Mouse (Mus musculus) lung, postnatal 10 days (tissue): ENCODE data around the gene Olfr548-ps1.
"Not testable (repeated sequence)": the region's sequence is repeated elsewhere in the genome, so short reads cannot be mapped to it uniquely, and the experiment has no call there.

ENCODE experiments used
- DNase-seq: peaks from one replicate; pipeline ENCODE4 v3.0.0; 2021

The Olfr548-ps1 gene

DNA sequence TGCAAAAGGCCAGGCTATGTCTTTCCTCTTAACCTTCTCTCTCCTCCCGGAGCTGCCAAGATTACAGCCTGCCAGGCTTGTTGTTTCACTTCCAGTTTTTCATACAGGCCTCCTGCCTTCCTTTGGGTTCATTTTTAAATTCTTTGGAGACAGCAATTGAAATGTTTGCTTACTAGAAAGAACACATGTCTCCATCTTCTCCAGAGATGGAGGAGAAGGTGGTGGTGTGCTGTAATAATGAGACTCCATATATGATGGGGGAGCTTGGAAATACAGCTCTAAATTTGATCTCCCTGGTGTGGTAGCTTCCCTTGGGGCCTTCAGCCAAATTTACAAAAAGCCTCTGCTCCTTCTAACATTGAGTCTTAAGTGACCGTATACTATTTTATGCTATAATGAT is at the start of gene Olfr548-ps1:
Gene Olfr548-ps1 (plus strand): TSS at position 301 of the 400 bp plus-strand sequence.
- no peak for DNase-seq

DNA sequence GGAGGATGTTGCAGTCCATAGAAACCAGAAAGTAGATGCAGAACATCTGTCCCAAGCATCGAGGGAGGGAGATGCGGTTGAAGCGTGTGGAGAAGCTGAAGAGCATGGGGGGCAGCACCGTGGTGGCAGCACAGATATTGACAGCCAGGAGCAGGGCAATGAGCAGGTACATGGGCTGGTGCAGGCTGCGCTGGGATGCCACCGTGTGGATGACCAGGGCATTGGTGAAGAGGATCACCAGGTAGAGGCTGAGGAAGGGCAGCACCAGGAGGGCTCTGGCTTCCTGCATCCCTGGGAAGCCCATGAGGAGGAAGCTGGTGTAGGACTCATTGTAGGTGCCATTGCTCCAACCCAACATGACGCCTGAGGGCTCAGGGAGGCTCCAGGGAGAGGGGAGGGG is 46.3 kb upstream of the Olfr548-ps1 start:
- DNase-seq, result not testable (repeated sequence)

DNA sequence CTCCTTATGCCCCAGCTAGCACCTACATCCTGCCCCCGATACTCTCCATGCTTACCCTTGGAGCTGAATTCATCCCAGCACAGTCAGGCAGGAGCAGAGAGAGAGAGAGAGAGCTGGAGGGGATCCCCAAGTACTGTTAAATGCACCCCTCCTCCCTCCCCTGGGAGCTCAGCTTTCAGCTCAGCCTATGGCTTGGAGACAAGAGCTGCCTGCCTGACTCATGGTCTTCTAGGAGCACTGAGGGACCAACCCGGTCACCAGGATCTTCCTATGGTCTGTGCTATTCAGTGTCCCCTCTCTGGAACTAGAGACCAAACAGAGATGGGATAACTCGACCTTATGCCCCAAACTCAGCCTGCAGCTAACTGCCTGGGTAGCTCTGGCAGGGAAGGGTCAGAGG is 41.2 kb upstream of the Olfr548-ps1 start, which contains the start of gene Olfr545:
Gene Olfr545 (minus strand): TSS at position 101 of the 400 bp plus-strand sequence.
- no peak for DNase-seq

DNA sequence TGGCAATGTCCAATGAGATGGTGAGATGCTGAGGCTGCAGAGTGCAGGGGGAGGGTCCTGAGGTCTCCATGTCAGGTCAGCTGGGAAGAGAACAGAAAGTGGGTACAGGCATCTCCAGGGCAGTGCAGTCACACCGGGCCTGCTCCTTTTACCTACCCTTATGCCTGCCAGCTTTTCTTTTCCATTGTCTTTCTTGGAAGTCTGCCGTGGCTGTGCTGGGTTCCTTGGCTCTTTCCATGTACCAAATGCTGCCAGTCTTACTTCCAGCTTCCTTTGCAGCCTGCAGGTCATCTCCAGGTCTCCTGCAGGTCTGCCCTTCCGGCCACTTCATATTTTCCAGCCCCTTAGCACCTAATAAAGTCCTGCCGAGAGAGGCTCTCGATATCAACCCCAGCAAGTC is 38.7 kb upstream of the Olfr548-ps1 start:
- no peak for DNase-seq

DNA sequence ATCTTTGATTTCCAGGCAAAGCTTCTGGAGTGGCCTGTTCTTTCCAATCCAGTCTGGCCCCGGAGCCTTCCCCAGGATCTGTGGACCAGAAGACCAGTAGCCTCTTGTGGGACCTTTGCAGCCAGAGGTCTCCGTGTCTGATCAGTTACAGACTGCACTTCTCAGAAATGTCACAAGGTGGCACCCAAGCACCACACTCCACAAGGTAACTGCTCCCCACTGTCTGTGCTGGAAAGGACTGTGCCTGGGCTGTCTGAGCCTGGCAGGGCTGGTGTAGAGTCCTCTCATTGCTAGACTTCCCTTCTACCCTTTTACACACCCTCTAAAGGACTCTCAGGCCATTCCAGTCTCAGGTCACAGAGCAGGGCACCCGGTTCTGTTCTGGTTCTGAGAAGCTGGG is 33.8 kb upstream of the Olfr548-ps1 start:
- DNase-seq, result peak; percentile 80

DNA sequence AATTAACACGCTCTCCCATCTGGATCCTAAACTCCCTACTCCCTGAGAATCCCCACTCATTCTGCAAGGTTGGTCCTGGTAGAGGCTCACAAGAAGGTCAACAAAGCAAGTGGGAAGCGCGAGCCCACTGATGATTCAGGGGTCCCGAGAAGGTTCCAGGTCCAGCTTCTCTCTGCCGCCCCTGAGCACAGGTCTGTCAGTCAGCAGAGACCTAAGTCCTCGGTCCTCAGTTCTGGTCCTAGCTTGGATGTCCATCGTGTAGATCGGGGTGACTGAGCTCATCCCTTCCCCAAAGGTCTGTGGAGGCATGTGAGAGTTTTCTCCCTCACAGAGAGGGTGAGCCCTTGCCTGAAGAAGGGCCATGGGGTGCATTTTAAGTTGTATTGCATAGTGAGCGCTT is 32.6 kb upstream of the Olfr548-ps1 start:
- no peak for DNase-seq

DNA sequence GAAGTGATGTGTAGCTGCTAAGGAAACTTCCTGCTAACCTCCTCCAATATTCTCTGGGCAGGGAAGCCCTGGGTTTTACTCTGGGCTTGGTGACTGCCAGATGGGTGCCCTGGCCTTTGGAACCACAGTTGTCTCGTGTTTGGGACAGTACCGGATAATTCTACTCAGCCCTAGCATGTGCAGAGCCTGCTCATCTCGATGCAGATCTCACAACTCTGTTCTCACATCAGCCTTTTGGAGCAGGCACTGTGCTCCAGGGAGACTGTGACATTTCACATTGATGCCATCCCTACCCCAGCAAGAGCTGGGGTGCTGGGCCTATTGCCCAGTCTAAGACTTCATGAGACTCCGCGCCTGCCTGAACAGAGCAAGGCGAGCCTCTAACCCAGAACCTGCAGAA is 32.0 kb upstream of the Olfr548-ps1 start:
- no peak for DNase-seq

DNA sequence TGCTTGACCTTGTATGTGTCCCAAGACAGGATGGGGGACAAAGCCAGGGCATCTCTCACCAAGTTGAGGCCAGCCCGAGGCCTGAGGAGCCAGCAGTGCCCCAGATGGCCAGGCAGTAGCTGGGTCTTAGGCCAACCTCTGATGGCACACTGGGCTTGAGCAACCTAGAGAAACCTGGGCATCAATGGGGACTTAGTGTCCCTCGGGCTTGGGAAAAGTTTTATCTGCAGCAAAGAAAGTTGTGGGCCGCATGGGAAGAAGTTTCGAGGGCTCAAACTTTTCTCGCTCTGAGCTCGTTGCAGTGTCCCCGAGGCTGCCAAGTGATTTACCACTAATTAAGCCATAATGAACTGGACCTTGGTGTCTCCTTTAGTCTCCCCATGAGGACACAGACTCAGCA is 31.0 kb upstream of the Olfr548-ps1 start:
- DNase-seq, result no peak

DNA sequence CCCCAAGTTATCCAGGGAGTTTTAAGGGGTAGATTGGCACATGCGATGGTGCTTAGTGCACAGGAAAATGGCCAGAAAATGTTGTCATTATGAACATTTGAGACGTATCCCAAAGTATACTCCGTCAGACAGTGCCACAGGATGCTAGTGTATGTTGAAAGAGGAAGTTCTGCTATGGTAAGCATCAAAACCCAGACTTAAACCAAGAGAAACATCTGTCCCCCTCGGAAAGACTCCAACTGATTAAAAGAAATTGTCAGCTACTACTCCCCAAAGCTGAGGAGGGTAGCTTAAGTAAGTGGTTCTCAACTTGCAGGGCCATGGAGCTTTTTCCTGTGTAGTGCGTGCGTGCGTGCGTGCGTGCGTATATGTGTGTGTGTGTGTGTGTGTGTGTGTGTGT is 28.8 kb upstream of the Olfr548-ps1 start:
- no peak for DNase-seq

DNA sequence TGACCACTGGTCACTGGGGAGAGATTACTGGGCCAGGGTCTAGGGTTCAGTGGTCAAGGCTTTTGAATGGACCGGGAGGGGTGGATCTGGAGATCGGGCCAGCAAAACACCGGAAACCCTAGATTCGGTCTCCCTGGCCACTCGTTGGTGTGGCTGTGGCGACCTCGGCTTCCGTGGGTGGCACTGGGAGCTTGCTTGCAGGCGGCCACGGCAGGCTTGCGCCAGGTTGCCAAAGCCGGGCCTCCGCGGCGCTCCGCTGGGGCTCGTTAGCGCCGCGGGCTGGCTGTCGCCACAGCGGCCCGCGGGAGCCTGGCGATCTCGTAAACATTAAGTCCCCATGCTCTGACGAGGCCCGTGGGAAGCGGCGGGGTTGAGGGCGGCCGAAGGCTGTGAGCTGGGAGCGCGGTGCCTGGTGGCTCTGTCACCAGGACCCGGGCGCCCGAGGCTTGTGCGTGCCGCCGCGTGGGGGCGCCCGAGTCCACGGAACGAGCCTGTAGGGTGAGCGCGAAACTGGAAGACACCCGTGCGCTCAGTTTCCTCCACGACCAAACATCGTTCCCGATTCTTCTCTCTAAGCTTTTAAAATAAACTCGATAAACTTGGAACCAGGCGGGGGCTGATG is 27.8 kb upstream of the Olfr548-ps1 start:
- DNase-seq, result peak; percentile 90

DNA sequence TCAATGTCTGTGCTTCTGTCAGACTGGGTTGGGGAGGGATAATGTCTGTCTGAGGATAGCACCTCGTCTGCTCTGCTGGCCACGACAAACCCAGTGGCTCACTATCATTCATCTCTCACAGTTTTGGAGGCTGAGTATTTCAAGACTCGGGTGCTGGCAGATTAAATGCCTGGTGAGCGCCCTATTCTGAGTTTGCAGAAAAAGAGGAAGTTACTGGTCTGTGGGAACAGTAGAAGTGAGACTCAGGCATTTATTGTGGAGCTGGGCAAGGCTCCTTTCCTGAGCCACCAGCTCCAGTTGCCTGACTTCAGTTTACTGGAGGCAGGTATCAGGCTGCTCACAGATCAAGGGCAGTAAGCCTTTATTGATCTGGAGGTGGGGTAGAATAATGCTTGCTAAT is 26.6 kb upstream of the Olfr548-ps1 start:
- DNase-seq, result no peak

DNA sequence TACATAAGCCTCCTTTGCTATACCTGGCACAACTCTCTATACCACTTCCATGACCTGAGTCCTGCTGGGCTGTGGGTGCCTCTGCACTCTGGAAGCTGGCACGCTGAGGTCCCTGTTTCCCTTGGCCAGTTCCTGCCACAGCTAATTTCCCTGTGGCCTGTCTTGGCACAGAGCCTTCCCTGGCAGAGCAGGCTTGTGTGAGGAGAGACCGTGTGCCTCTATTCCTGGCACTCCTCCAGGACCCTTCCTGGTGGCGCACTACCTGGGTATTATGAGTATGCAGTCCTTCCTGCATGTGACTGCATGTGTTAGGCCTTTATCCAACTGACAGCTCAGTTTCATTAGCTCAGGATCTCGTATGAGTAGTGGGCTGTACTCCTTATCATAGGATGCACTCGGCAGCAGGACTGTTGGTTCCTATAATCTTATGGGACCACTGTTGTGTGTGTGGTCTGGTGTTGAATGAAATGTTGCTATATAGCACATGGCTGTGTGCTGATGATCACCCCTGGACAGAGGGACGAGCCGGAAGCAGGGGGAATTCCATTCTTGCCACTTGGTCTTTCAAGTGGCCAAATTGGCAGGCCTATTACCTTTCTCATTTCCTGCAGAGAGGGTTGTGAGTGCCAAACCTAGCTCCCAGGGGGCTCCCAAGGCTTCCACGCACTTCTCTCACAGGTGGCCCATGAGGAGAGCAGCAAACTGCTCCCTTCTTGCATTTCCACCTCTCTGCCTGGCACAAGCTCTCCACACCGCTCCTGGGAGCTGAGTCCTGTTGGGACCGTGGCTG is 24.2 kb upstream of the Olfr548-ps1 start:
- peak; percentile 14 for DNase-seq

DNA sequence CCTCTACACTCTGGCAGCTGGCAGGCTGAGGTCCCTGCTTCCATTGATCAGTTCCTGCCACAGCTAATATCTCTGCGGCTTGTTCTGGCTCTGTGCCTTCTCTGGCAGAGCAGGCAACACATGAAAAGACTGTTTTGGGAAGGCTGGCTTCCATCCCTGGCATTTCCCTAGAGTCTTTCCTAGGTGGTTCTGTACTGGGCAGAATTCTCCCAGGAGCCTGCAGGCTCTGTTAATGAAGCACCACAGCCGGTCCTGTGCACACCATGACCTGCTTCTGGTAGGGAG is 23.7 kb upstream of the Olfr548-ps1 start:
- no peak for DNase-seq

DNA sequence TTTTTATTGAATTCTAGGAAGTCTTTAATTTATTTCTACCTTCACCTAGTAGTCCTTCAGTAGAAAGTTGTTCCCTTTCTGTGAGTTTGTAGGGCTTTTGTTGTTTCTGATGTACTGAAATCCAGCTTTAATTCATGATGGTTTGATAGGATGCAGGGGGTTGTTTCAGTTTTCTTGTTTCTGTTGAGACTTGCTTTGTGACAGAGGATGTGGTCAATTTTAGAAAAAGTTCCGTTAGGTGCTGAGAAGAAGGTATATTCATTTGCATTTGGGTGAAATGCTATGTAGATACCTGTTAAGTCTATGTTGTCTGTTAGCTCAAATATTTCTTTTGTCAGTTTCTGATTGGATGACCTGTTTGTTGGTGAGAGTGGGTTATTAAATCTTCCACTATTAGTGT is 11.6 kb upstream of the Olfr548-ps1 start:
- no peak for DNase-seq

DNA sequence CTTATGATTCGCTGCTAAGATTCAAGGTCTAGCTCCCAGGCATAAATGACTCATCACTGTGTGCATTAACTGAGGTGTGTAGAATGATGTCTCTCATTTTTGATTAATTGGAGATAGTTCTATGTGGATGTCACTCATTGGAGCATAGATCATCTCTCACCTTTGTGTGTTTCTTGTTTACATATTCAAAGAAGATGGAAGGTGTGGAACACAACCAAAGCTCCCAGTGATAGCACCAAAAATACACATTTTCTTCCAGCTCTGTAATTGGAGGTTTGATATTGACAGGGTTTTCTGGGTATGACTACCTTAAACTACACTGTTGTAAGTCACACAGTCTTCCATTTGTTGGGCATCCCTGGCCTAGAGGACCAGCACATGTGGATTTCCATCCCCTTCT is 6.2 kb upstream of the Olfr548-ps1 start, which contains the start of gene Olfr547:
Gene Olfr547 (plus strand): TSS at position 301 of the 400 bp plus-strand sequence.
- DNase-seq, result no peak

DNA sequence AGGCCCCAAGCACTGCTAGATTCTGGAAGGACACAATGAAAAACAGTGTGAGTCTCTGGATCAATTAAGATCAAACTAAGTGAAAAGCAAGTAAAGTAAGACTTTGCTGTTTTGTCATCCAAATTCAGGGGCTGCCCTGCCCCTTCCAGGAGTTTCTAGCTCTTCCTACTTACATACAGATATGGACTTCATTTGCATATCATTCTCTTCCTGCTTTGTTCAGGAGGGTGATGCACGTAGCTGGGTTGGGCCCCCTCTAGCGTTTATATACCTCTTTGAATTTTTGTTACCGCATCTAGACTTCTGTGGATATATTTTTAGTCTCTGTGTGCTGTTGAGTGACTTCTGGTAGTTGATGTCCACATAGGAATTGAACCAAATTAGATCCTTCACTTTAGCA is 555 bp downstream of the Olfr548-ps1 start:
- no peak for DNase-seq

DNA sequence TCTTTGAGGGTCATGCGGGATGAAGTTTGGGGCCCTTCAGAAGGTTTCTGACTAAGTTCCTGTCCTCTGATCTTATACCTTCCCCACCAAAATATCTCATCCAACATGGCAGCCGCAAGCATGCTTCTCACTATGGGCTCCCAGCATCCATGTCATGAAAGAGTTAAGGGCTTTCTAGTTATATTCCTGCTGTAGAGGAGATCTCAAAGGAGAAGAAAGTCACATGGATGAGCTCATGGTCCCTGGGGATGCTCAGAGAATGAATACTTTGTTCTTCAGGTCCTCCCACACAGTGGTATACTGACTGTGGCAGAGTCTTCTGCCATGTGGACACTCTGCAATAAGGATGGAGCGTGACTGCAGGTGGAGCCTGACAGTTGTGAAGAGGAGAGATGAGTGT is 8.9 kb downstream of the Olfr548-ps1 start, which contains the start of gene Olfr549:
Gene Olfr549 (plus strand): TSS at position 301 of the 400 bp plus-strand sequence.
- DNase-seq, result no peak

DNA sequence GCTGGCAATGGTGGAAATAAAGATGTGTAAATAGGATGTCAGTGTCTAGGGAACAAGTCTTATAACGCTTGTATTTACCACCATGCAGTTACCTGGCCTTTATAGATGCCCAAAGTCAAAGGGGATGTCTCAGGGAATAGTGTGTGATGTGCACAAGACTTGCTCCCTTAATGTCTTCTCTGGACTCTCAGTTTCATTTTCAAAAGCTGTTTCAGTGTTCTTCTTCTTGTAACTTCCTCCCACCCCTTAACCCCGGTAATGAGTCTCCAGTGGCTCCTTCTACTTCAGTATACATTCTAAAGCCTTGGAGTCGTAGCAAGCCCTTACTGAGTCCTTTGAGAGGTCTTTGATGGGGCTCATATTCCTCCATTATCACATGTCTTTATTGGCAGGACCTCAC is 12.6 kb downstream of the Olfr548-ps1 start:
- DNase-seq, result no peak

DNA sequence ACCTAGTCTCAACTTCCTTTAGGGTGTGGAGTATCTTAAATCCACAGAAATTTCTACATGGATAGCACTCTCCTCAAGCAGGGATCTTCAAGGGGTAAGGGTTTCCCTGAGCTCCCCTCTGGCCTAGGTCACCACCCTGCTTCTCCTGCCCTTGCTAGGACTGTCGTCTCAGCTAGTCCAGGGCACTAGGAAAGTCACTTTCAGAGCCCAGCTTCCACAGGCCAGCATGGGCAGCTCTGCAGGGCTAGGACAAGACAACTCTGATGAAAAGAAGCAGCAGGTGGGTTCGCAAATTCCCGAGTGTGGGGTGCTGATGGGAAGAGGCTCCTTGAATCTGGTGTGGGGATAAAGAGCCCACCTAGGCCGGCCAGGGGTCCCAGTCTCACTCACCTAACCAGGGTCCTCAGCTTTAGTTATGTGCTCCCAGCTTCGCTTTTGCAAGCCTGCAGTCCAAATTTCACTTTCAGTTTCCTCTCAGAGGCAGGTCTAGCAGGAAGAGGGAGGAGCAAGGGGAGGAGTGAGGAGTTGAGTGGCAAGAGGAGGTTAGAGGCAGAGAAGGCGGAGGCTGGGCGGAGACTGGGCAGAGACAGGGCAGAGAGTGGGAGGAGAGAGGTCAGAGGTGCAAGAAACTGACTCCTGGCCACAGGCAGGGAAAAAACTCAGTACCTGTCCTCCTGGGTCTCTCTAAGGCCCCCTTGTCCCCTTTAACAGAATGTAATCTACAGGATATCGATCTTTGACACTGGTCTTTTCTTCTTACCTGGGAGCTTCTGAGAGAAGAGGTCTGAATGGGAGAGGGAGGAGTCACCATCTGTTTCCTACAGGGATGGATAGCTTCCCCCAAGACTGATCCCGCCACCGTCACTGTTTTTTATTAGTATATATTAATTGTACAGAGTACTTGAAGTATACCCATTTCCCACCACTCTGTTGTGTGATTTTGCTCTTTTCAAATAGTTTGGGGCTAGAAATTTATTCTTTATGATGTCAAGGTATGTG is 24.6 kb downstream of the Olfr548-ps1 start, which contains the start of gene Trim21:
Gene Trim21 (minus strand): TSS at position 488 of the 999 bp plus-strand sequence.
- peak; percentile 97 for DNase-seq

DNA sequence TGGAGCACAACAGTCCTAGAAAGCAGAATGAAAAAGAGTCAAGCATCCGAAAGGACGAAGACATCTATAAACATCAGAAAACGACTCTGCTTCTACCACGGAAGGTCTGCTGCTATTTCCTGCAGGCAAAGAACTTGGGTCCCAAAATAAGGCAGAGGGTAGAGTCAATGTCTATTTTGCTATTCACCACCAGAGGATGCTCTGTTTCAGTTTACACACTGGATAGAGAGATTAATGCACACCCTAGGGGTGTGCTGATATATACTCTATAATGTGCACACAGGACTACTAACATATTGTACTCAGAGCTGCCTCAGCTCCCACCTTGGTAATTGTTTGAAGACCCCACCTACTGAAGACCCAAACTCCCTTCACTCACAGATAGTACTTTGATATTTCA is 25.5 kb downstream of the Olfr548-ps1 start:
- DNase-seq, result no peak

DNA sequence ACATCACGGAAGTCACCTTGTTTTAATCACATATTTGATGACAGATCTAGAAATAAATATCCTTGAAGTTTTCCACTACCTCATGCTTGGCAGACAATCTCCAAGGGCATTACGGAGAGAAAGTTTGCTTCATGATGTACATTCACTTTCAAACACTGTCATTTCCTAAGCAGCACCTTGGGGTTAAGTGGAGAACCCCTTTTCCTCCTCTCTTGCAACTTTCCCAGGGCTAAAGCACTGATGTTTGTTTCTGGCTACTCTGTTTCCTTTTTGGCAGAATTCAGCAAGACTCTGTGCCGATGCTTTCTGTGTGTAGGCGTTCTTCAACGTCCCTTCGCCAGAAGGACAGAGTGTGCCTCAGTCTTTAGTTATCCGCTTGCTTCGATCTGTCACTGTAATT is 30.4 kb downstream of the Olfr548-ps1 start, which contains the start of gene Olfr550:
Gene Olfr550 (plus strand): TSS at position 301 of the 400 bp plus-strand sequence.
- DNase-seq, result no peak

DNA sequence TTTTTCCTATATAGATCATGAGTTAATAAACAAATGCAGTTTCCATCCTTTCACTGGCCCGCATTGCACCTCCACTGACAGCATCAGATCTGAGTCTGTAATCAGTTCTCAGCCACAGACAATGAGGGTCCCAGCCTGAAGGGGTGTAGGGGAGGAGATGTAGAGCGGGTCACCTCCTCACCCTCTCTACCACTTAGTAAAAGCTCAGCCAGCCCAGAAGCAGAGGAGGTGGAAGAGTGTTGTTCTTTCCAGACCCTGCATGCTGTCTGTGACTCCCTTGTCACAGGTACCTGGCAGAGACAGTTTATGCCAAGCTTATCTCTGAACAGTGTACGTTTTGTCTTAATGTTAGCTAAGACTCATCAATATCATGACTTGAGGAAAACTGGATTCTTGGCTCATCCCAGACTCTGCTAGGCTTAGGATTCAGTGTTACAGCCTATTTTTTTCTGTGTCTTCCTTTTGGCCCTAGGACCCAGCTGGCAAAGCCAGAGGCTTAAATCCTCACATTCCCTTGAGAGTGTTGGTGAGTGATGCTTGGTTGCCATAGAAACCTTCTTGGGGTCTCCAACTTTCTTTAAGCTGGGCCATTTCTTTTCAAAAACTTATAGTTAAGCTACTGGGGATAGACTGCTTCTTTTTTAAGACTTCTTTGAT is 32.6 kb downstream of the Olfr548-ps1 start:
- no peak for DNase-seq
